Mouse (Mus musculus) embryonic facial prominence, embryonic 13.5 days (tissue): ENCODE measurements around the gene Mdn1. TPM values are rescaled to one million over a fixed set of nuclear protein-coding genes. Genes with fewer than 3 reads are reported as not detected.
A peak's percentile ranks its signal among the peaks of the same experiment; 100 is the strongest.

ENCODE experiments used
- ATAC-seq: fragments of 200-750 bp; cut with Nextera tagmentation; 2 replicates; pipeline ENCODE4 v1.8.0; 2017; ENCODE audit warnings: low read depth; ENCODE audit not compliant: insufficient number of reproducible peaks, insufficient read depth, low FRiP score, low TSS enrichment
- H3K27ac ChIP-seq: fragments of 300-500 bp; sonication (generic); 2 replicates; pipeline ENCODE4 v1.5.1; 2015; ENCODE audit warnings: moderate library complexity, mild to moderate bottlenecking, inconsistent platforms
- H3K27me3 ChIP-seq: fragments of 300-500 bp; sonication (generic); 2 replicates; pipeline ENCODE4 v1.6.1; 2015; ENCODE audit warnings: mild to moderate bottlenecking, inconsistent platforms
- H3K36me3 ChIP-seq: fragments of 300-500 bp; sonication (generic); 2 replicates; pipeline ENCODE4 v1.6.1; 2015; ENCODE audit warnings: mild to moderate bottlenecking, inconsistent platforms
- H3K4me1 ChIP-seq: fragments of 300-500 bp; sonication (generic); 2 replicates; pipeline ENCODE4 v1.6.1; 2015; ENCODE audit warnings: inconsistent platforms
- H3K4me2 ChIP-seq: fragments of 300-500 bp; sonication (generic); 2 replicates; pipeline ENCODE4 v1.6.1; 2015; ENCODE audit warnings: moderate library complexity, mild to moderate bottlenecking, inconsistent platforms
- H3K4me3 ChIP-seq: fragments of 300-500 bp; sonication (generic); 2 replicates; pipeline ENCODE4 v1.5.1; 2015; ENCODE audit warnings: mild to moderate bottlenecking, inconsistent platforms
- H3K9ac ChIP-seq: fragments of 300-500 bp; sonication (generic); 2 replicates; pipeline ENCODE4 v1.6.1; 2015; ENCODE audit warnings: mild to moderate bottlenecking, inconsistent platforms
- H3K9me3 ChIP-seq: fragments of 300-500 bp; sonication (generic); 2 replicates; pipeline ENCODE4 v1.6.1; 2016; ENCODE audit warnings: inconsistent platforms
- WGBS: fragments of 180-500 bp; shearing (Covaris S2); methylation state at CpG from one replicate; pipeline ENCODE4 v1.1.7; 2015; ENCODE audit warnings: mixed read lengths; 5-methylcytosine and 5-hydroxymethylcytosine counted together
- polyA plus RNA-seq: library from polyadenylated mRNA; unstranded; fragments of >200 nt; fragmentation: Nextera tagmentation; extraction: Ambion mirVana; gene quantifications from 2 replicates; pipeline ENCODE4 v1.2.1, GENCODE M21; 2015

Gene Mdn1
- 19.3 TPM in 2 replicates for polyA plus RNA-seq

- Histone ChIP-seq H3K9ac (peak within 1 kb of the TSS; percentile 78), H3K4me1 (peaks cover 15% of the 10 kb centered on the region), H3K4me3 (peak within 1 kb of the TSS; percentile 91), H3K4me2 (peak within 1 kb of the TSS; percentile 67), H3K27ac (peak within 1 kb of the TSS; percentile 78), H3K9me3 (no peaks in the 10 kb centered on the region), H3K36me3 (peaks cover 6% of the 10 kb centered on the region), H3K27me3 (no peaks in the 10 kb centered on the region)
- peak; percentile 62; the same call in 1 of the 2 replicates for ATAC-seq
- WGBS, result under 1% methylated on average over 68 of the region's 68 CpGs
These were observed at the start of gene Mdn1 for GRCm38 (mm10) chr4:32656918-32657662. TSS of gene Mdn1 (plus strand) at chr4:32657119.

DNA sequence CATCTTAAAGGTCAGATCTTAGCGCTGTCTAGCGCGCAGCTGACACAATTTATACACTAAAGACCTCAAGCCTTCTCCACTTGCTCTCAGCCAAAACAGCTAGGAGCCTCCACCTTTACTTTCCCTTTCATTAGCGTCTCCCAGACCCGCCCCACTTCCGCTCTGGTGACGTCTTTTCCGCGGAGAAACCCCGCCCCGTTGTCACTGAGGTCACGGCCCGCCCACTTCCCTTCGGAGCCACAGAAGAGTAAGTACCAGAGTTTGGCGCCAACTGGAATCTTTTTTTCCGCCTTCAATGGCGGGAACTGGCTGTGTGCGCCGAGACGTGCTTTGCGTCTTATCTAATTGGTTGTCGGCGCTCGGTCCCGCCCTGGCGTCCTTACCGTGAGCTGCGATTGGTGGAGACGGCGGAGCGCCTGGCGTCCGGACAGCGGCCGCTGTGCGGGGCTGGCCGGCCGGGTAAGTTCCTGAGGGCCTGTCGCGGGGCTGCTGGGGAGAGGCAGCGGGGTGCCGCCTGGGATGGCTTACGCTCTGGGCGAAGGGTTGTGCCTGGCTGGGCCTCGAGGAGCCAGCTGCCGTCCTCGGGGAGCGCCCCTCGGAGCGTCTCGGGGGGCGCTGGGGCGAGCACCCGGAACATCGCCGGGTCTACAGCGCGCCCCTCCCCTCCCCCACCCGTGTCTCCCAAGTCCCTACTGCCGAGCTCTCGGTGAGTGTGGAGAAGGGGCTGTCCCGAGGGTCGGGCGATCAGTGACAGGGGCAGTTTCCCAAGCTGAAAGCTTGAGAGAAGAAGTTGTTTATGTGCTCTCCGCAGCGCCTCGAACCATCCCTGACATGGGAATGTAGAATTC is 41.7 kb upstream of the Mdn1 start, which contains the start of gene Casp8ap2:
Gene Casp8ap2, plus strand, starts transcription at position 418 of the 848 bp plus-strand sequence.
- no peaks in the 10 kb centered on the region for H3K36me3 ChIP-seq
- H3K4me2 ChIP-seq, result peak within 1 kb of the TSS; percentile 80
- H3K27ac ChIP-seq, result peak within 1 kb of the TSS; percentile 89
- peaks cover 15% of the 10 kb centered on the region for H3K4me1 ChIP-seq
- peak within 1 kb of the TSS; percentile 93 for H3K4me3 ChIP-seq
- H3K9me3 ChIP-seq, result no peaks in the 10 kb centered on the region
- under 1% methylated on average over 61 of the region's 67 CpGs for WGBS
- peak; percentile 98 for ATAC-seq
- peak within 1 kb of the TSS; percentile 91 for H3K9ac ChIP-seq
- H3K27me3 ChIP-seq, result no peaks in the 10 kb centered on the region

GRCm38 (mm10) chr4:32621637-32622036 is 35.3 kb upstream of the Mdn1 start:
- H3K9me3 ChIP-seq, result no peaks in the 10 kb centered on the region
- peaks cover 15% of the 10 kb centered on the region for H3K36me3 ChIP-seq
- no peak overlapping the region for H3K4me3 ChIP-seq
- H3K4me1 ChIP-seq, result peaks cover 7% of the 10 kb centered on the region
- no peak overlapping the region for H3K4me2 ChIP-seq
- no peak for ATAC-seq
- H3K9ac ChIP-seq, result no peak overlapping the region
- H3K27ac ChIP-seq, result no peak overlapping the region
- H3K27me3 ChIP-seq, result no peaks in the 10 kb centered on the region

GRCm38 (mm10) chr4:32651669-32652068 is 5.2 kb upstream of the Mdn1 start:
- H3K27ac ChIP-seq, result no peak overlapping the region
- H3K4me2 ChIP-seq, result no peak overlapping the region
- no peaks in the 10 kb centered on the region for H3K9me3 ChIP-seq
- peaks cover 37% of the 10 kb centered on the region for H3K36me3 ChIP-seq
- H3K9ac ChIP-seq, result no peak overlapping the region
- 77% methylated on average over 5 of the region's 5 CpGs for WGBS
- H3K4me3 ChIP-seq, result no peak overlapping the region
- H3K27me3 ChIP-seq, result no peaks in the 10 kb centered on the region
- no peak for ATAC-seq
- peaks cover 5% of the 10 kb centered on the region; the same call in 1 of the 2 replicates for H3K4me1 ChIP-seq

- peak overlapping the region; percentile 67 for H3K4me2 ChIP-seq
- peaks cover 15% of the 10 kb centered on the region for H3K4me1 ChIP-seq
- peak overlapping the region; percentile 78 for H3K27ac ChIP-seq
- peak overlapping the region; percentile 78 for H3K9ac ChIP-seq
- H3K9me3 ChIP-seq, result no peaks in the 10 kb centered on the region
- no peak for ATAC-seq
- WGBS, result 53% methylated on average over 11 of the region's 11 CpGs
- H3K36me3 ChIP-seq, result peaks cover 13% of the 10 kb centered on the region
- H3K4me3 ChIP-seq, result peak overlapping the region; percentile 91
- no peaks in the 10 kb centered on the region for H3K27me3 ChIP-seq
These were observed 594 bp upstream of the Mdn1 start for GRCm38 (mm10) chr4:32656146-32656904.

DNA sequence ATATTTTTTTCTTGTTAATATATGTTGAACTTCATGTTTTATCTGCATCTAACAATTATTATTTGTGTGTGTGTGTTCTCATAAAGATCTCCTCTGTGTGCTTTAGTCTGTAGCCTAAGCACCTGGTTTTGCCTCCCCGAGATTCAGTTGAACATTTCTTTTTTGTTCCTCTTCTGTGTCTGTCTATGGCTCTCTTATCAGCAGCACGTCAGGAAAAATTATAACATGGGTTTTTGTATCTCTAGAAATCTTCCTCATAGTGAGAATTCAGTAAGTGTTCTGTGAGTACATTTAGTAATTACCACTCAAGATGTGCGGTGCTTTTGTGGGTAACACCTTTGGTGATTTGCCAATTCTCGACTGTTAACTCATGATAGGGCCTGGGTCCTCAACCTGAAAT is 8.9 kb downstream of the Mdn1 start:
- no peak overlapping the region for H3K27ac ChIP-seq
- H3K9me3 ChIP-seq, result no peaks in the 10 kb centered on the region
- no peak overlapping the region for H3K9ac ChIP-seq
- 89% methylated on average over 4 of the region's 4 CpGs for WGBS
- H3K4me2 ChIP-seq, result no peak overlapping the region
- no peaks in the 10 kb centered on the region for H3K27me3 ChIP-seq
- ATAC-seq, result no peak
- no peak overlapping the region for H3K4me3 ChIP-seq
- peaks cover 62% of the 10 kb centered on the region for H3K36me3 ChIP-seq
- H3K4me1 ChIP-seq, result no peaks in the 10 kb centered on the region

- WGBS, result 88% methylated on average over 1 of the region's 1 CpGs
- no peak overlapping the region for H3K9ac ChIP-seq
- H3K27me3 ChIP-seq, result no peaks in the 10 kb centered on the region
- no peaks in the 10 kb centered on the region for H3K4me1 ChIP-seq
- H3K9me3 ChIP-seq, result no peaks in the 10 kb centered on the region
- H3K4me2 ChIP-seq, result no peak overlapping the region
- H3K27ac ChIP-seq, result no peak overlapping the region
- ATAC-seq, result no peak
- no peak overlapping the region for H3K4me3 ChIP-seq
- H3K36me3 ChIP-seq, result peaks cover 75% of the 10 kb centered on the region
These were observed 11.4 kb downstream of the Mdn1 start for GRCm38 (mm10) chr4:32668291-32668690.

- Histone ChIP-seq H3K27ac (no peak overlapping the region), H3K27me3 (no peaks in the 10 kb centered on the region), H3K9ac (no peak overlapping the region), H3K4me1 (no peaks in the 10 kb centered on the region), H3K9me3 (no peaks in the 10 kb centered on the region), H3K36me3 (peaks cover 73% of the 10 kb centered on the region), H3K4me2 (no peak overlapping the region), H3K4me3 (no peak overlapping the region)
- WGBS, result 93% methylated on average over 2 of the region's 2 CpGs
- ATAC-seq, result no peak
These were observed 12.9 kb downstream of the Mdn1 start for GRCm38 (mm10) chr4:32669825-32670224.

- no peak overlapping the region for H3K4me2 ChIP-seq
- H3K4me3 ChIP-seq, result no peak overlapping the region
- H3K27ac ChIP-seq, result no peak overlapping the region
- H3K36me3 ChIP-seq, result peaks cover 80% of the 10 kb centered on the region
- no peaks in the 10 kb centered on the region for H3K4me1 ChIP-seq
- H3K9ac ChIP-seq, result no peak overlapping the region
- WGBS, result 86% methylated on average over 2 of the region's 2 CpGs
- no peaks in the 10 kb centered on the region for H3K27me3 ChIP-seq
- no peaks in the 10 kb centered on the region for H3K9me3 ChIP-seq
- ATAC-seq, result no peak
These were observed 17.1 kb downstream of the Mdn1 start for GRCm38 (mm10) chr4:32674025-32674424.

DNA sequence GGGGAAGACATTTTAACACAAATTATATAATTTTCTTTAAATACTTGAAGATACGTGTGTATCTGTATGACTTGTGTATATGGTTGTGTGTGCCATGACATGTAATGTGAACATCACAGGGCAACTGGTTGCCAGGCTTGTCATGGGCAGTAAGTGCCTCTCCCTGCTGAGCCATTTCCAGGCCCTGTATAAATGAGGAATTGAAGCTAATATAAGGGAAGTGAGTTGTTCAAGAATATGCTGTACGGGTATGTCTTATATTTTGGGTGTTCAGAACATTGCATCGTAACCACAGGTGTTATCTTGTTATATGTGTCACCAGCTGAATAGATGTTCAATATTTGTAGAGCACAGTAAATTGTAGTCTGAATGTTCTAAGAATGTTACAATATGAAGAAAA is 20.6 kb downstream of the Mdn1 start:
- H3K9ac ChIP-seq, result no peak overlapping the region
- WGBS, result 94% methylated on average over 3 of the region's 3 CpGs
- no peak overlapping the region for H3K27ac ChIP-seq
- no peaks in the 10 kb centered on the region for H3K9me3 ChIP-seq
- ATAC-seq, result no peak
- no peaks in the 10 kb centered on the region for H3K4me1 ChIP-seq
- H3K36me3 ChIP-seq, result peaks cover 81% of the 10 kb centered on the region
- no peak overlapping the region for H3K4me2 ChIP-seq
- no peaks in the 10 kb centered on the region for H3K27me3 ChIP-seq
- no peak overlapping the region for H3K4me3 ChIP-seq

DNA sequence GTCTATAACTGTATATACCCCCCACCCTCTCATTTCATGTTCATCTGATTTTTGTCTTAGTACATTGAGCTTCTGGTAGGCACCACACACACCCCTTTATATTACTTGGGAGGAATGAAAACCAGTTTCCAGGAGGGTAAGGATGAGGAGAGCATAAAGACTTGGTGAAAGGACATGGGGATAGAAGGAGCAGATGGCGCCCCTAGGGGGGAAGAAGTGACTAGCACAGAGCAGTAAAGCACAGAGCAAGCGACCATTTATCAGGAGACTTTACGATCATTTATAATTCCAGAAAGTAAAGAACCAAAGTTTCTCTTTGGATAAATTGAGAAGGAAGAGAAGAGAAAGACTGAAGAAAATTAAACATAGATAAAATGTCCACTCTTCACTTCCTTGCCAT is 23.9 kb downstream of the Mdn1 start:
- 75% methylated on average over 3 of the region's 3 CpGs for WGBS
- H3K36me3 ChIP-seq, result peaks cover 79% of the 10 kb centered on the region
- no peak for ATAC-seq

More for the DNA sequence above, 23.9 kb downstream of the Mdn1 start:
- no peak overlapping the region for H3K27ac ChIP-seq
- no peak overlapping the region for H3K4me2 ChIP-seq
- H3K27me3 ChIP-seq, result no peaks in the 10 kb centered on the region
- no peaks in the 10 kb centered on the region for H3K9me3 ChIP-seq
- no peaks in the 10 kb centered on the region for H3K4me1 ChIP-seq
- no peak overlapping the region for H3K9ac ChIP-seq
- no peak overlapping the region for H3K4me3 ChIP-seq
